Mouse (Mus musculus) MEL (cell line): Measurements from ENCODE around the gene Reep1. TPM values are rescaled to one million over a fixed set of nuclear protein-coding genes. Genes with fewer than 3 reads are reported as not detected.

ENCODE experiments used
- DNase-seq: peaks from one replicate; pipeline ENCODE4 v3.0.0; 2011; ENCODE audit warnings: low read depth, low spot score
- H3K27ac ChIP-seq: 2 replicates; pipeline ENCODE4 v1.5.1; 2012; ENCODE audit warnings: low read depth, mild to moderate bottlenecking, control low read depth, low read length, moderate library complexity; ENCODE audit not compliant: control insufficient read depth
- H3K27me3 ChIP-seq, 2 experiments: fragments of 150-350 bp in 1 of 2; sonication (generic) in 1 of 2; 2 replicates each; pipeline ENCODE4 v1.6.1; 2012; ENCODE audit warnings: low read length in 2 of 2, mild to moderate bottlenecking in 2 of 2, improper control_type of control experiment in 1 of 2, moderate library complexity in 1 of 2; ENCODE audit not compliant: insufficient read depth in 2 of 2, control insufficient read depth in 1 of 2
- H3K36me3 ChIP-seq, 2 experiments: 2 replicates each; pipeline ENCODE4 v1.6.1; 2012 to 2014; ENCODE audit warnings: low read length in 2 of 2, improper control_type of control experiment in 1 of 2, inconsistent platforms in 1 of 2, mild to moderate bottlenecking in 1 of 2; ENCODE audit not compliant: insufficient read depth in 2 of 2, control insufficient read depth in 1 of 2
- H3K4me1 ChIP-seq, 2 experiments: fragments of 150-350 bp in 1 of 2; sonication (generic) in 1 of 2; 2 replicates each; pipeline ENCODE4 v1.6.1; 2012; ENCODE audit warnings: low read length in 2 of 2, improper control_type of control experiment in 1 of 2, mild to moderate bottlenecking in 1 of 2; ENCODE audit not compliant: insufficient read depth in 2 of 2, control insufficient read depth in 1 of 2
- H3K4me3 ChIP-seq, 2 experiments: fragments of 150-350 bp in 1 of 2; sonication (generic) in 1 of 2; 2 replicates each; pipeline ENCODE4 v1.5.1; 2012; ENCODE audit warnings: low read depth in 2 of 2, low read length in 2 of 2, mild to moderate bottlenecking in 2 of 2, moderate library complexity in 2 of 2, control low read depth in 1 of 2, improper control_type of control experiment in 1 of 2; ENCODE audit not compliant: control insufficient read depth in 1 of 2, insufficient read depth in 1 of 2
- H3K79me2 ChIP-seq: 2 replicates; pipeline ENCODE4 v1.6.1; 2012; ENCODE audit warnings: mild to moderate bottlenecking, low read length, moderate library complexity; ENCODE audit not compliant: control insufficient read depth, poor library complexity, insufficient read depth
- H3K9ac ChIP-seq: 2 replicates; pipeline ENCODE4 v1.6.1; 2012; ENCODE audit warnings: low read depth, mild to moderate bottlenecking, control low read depth, low read length, moderate library complexity; ENCODE audit not compliant: control insufficient read depth, poor library complexity, severe bottlenecking
- H3K9me3 ChIP-seq: fragments of 150-350 bp; sonication (generic); replicated peaks from 2 replicates; pipeline ENCODE4 v1.6.1; 2012; ENCODE audit warnings: mild to moderate bottlenecking, low read length, improper control_type of control experiment, moderate library complexity; ENCODE audit not compliant: insufficient read depth
- BHLHE40 ChIP-seq: IDR thresholded peaks from 2 replicates; pipeline ENCODE4 v1.6.1; 2012; ENCODE audit warnings: low read depth, mild to moderate bottlenecking, inconsistent platforms, low read length, improper control_type of control experiment, borderline replicate concordance
- ELF1 ChIP-seq: IDR thresholded peaks from 2 replicates; pipeline ENCODE4 v1.6.1; 2014; ENCODE audit warnings: low read depth, mild to moderate bottlenecking, inconsistent platforms, low read length, improper control_type of control experiment, moderate library complexity
- ETS1 ChIP-seq: IDR thresholded peaks from 2 replicates; pipeline ENCODE4 v1.6.1; 2012; ENCODE audit warnings: low read depth, mild to moderate bottlenecking, inconsistent platforms, low read length, improper control_type of control experiment, moderate library complexity
- KAT2A ChIP-seq: conservative IDR thresholded peaks from 2 replicates; pipeline ENCODE4 v1.6.1; 2012; ENCODE audit warnings: low read depth, low read length, improper control_type of control experiment, inconsistent platforms
- MEF2A ChIP-seq: IDR thresholded peaks from 2 replicates; pipeline ENCODE4 v1.6.1; 2014; ENCODE audit warnings: low read depth, mild to moderate bottlenecking, inconsistent platforms, low read length, improper control_type of control experiment; ENCODE audit not compliant: poor library complexity, insufficient replicate concordance, severe bottlenecking; ENCODE audit errors: extremely low read depth
- MYC ChIP-seq: IDR thresholded peaks from 2 replicates; pipeline ENCODE4 v1.6.1; 2011; ENCODE audit warnings: low read depth, mild to moderate bottlenecking, low read length, improper control_type of control experiment, moderate library complexity
- NRF1 ChIP-seq: IDR thresholded peaks from 2 replicates; pipeline ENCODE4 v1.6.1; 2014; ENCODE audit warnings: low read depth, mild to moderate bottlenecking, inconsistent platforms, low read length, improper control_type of control experiment, moderate library complexity; ENCODE audit not compliant: poor library complexity, insufficient read depth, severe bottlenecking
- RCOR1 ChIP-seq: IDR thresholded peaks from 2 replicates; pipeline ENCODE4 v1.6.1; 2012; ENCODE audit warnings: low read depth, mild to moderate bottlenecking, inconsistent platforms, low read length, improper control_type of control experiment
- SMC3 ChIP-seq: IDR thresholded peaks from 2 replicates; pipeline ENCODE4 v1.6.1; 2011; ENCODE audit warnings: low read depth, low read length, improper control_type of control experiment
- TCF12 ChIP-seq: IDR thresholded peaks from 2 replicates; pipeline ENCODE4 v1.6.1; 2014; ENCODE audit warnings: low read depth, mild to moderate bottlenecking, inconsistent platforms, low read length, improper control_type of control experiment, moderate library complexity
- ZMIZ1 ChIP-seq: IDR thresholded peaks from 2 replicates; pipeline ENCODE4 v1.6.1; 2012; ENCODE audit warnings: low read depth, mild to moderate bottlenecking, inconsistent platforms, low read length, improper control_type of control experiment, moderate library complexity
- polyA plus RNA-seq, 2 experiments: library from polyadenylated mRNA; stranded (reverse) in 1 of 2; unstranded in 1 of 2; fragments of >175 nt in 1 of 2; fragments of >200 nt in 1 of 2; gene quantifications; 2 replicates each; pipeline versions ENCODE4 v1.2.1 to v1.2.4; 2012; ENCODE audit warnings: low replicate concordance in 2 of 2, low read depth in 1 of 2; ENCODE audit not compliant: insufficient read length in 2 of 2, insufficient read depth in 1 of 2, missing spikeins in 1 of 2
- total RNA-seq: library from RNA; depleted of rRNA; stranded (reverse); fragments of 300-350 nt; gene quantifications from 2 replicates; pipeline ENCODE4 v1.2.3, GENCODE M21; 2012

Reep1 gene
- total and polyA plus RNA-seq, 3 experiments = 0.12 to 0.36 TPM; not detected in 1

GRCm38 (mm10) chr6:71772156-71772555, 64.8 kb downstream of the Reep1 start:
- no peaks in the 10 kb centered on the region for H3K36me3 ChIP-seq
- peaks cover 0 to 1% of the 10 kb centered on the region in 2 experiments; a peak in 2 of 4 replicates for H3K27me3 ChIP-seq
- no peak overlapping the region for H3K9ac ChIP-seq
- H3K4me3 ChIP-seq = no peak overlapping the region
- no peaks in the 10 kb centered on the region; the same call in 1 of the 2 replicates for H3K79me2 ChIP-seq
- no peak overlapping the region for H3K27ac ChIP-seq
- H3K9me3 ChIP-seq = no peaks in the 10 kb centered on the region
- no peak for TF ChIP-seq ELF1
- DNase-seq = no peak
- no peaks in the 10 kb centered on the region for H3K4me1 ChIP-seq

- H3K27ac ChIP-seq = no peak overlapping the region
- no peaks in the 10 kb centered on the region for H3K4me1 ChIP-seq
- no peak for DNase-seq
- H3K4me3 ChIP-seq = no peak overlapping the region
- H3K9ac ChIP-seq = no peak overlapping the region
- TF ChIP-seq ZMIZ1 (no peak), TCF12 (no peak)
- no peaks in the 10 kb centered on the region; the same call in 1 of the 2 replicates for H3K79me2 ChIP-seq
- peaks cover 0 to 1% of the 10 kb centered on the region in 2 experiments; a peak in 2 of 4 replicates for H3K27me3 ChIP-seq
- no peaks in the 10 kb centered on the region for H3K9me3 ChIP-seq
- no peaks in the 10 kb centered on the region for H3K36me3 ChIP-seq
Observed at GRCm38 (mm10) chr6:71772636-71773208, 65.4 kb downstream of the Reep1 start.

- H3K9ac ChIP-seq = no peak overlapping the region
- H3K79me2 ChIP-seq = no peaks in the 10 kb centered on the region; the same call in 1 of the 2 replicates
- H3K36me3 ChIP-seq = no peaks in the 10 kb centered on the region
- no peak overlapping the region for H3K4me3 ChIP-seq
- peaks cover 0 to 1% of the 10 kb centered on the region in 2 experiments; a peak in 3 of 4 replicates for H3K27me3 ChIP-seq
- H3K9me3 ChIP-seq = no peaks in the 10 kb centered on the region
- TF ChIP-seq RCOR1 = no peak
- TF ChIP-seq NRF1 = no peak
- TF ChIP-seq MYC = no peak
- TF ChIP-seq ETS1 = no peak
- TF ChIP-seq TCF12 = no peak
- no peak for TF ChIP-seq SMC3
- TF ChIP-seq BHLHE40 = no peak
- TF ChIP-seq MEF2A = no peak
- no peak for TF ChIP-seq KAT2A
- no peak overlapping the region for H3K27ac ChIP-seq
- no peaks in the 10 kb centered on the region for H3K4me1 ChIP-seq
- no peak for DNase-seq
Observed at GRCm38 (mm10) chr6:71778016-71778415, 70.7 kb downstream of the Reep1 start.
